Mouse (Mus musculus): ENCODE data around the gene Hpn. TPM values are rescaled to one million over a fixed set of nuclear protein-coding genes. Genes with fewer than 3 reads are reported as not detected.

The Hpn gene
- polyA plus RNA-seq, 1 experiment from 2014 or later, result 29.0 TPM

DNA sequence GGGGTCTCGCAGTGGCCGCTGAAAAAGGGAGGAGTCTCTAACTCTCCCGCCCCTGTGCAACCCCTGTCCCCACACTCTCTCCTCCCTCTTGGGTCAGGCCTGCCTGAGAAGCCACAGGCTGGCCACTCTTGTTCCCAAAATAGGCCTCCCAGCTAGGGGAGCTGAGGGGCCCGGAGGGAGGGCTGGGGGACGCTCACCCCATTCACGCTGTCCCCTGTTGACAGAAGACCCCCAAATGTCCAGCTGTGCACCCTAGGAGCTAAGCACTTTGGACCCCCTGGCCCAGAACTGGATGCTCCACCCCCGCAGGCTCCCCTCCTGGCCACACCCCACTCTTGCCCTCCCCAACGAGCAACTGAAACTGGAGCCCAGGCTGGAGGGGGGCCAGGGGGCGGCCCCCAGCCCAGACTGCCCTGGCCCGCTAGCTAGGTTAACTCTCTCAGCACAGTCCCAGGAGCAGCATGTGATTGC is 59.7 kb downstream of the Hpn start:
- Histone ChIP-seq H3K9ac (ENCODE audit: low read length) (0 out of 2 replicates have a peak overlapping the region, but pooled peaks have one; percentile 6), H3K4me3 (ENCODE audit: low read depth, low read length) (peak overlapping the region; percentile 28), H3K27me3 (replicated peaks; ENCODE audit: control insufficient read depth, insufficient read depth, low read length) (peaks cover 41% of the 10 kb centered on the region), H3K9me3 (ENCODE audit: control insufficient read depth, low read length) (no peaks in the 10 kb centered on the region), H3K4me1 (replicated peaks; ENCODE audit: control insufficient read depth, insufficient read depth, low read length) (peaks cover 46% of the 10 kb centered on the region), H3K27ac (ENCODE audit: low read depth) (peak overlapping the region; percentile 43), H3K36me3 (ENCODE audit: control insufficient read depth, insufficient read depth, low read length) (no peaks in the 10 kb centered on the region), H3K4me2 (ENCODE audit: low read length) (peak overlapping the region; percentile 45)
- WGBS, result 9% methylated on average over 10 of the region's 10 CpGs
- DNase-seq (ENCODE audit: low spot score) (peak; percentile 74), ATAC-seq (replicated peaks; ENCODE audit: low FRiP score, low TSS enrichment, low read depth) (peak; percentile 65)

DNA sequence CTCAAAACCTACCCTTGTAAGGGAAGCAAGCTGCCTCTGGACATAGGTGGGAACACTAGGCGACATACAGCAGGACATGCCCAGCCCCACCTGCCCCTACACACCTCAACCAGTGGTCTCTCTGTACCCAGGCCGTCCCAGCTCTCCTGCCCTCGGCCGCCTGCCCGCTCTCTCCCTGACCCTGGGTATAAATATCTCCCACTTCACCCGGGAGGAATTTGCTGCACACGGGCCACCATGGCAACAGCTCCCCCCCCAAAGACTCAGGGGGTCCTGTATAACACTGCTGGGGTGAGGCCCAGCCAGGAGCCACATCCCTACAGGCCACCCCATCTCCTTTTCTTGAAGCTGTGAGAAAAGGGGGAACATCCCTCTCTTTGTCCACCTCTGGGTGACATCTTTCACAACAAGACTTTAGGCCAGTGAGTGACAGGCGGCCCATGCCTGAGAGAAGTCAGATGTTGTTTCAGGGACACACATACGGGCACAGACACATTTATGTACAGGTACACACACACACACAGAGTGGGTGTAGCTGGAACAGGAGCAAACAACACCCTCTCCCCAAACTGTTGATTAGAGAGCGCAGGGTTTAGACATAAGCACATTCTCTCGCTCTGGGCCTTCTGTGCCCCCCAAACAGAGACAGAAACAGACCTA is 60.3 kb downstream of the Hpn start:
- Histone ChIP-seq H3K4me1 (replicated peaks; ENCODE audit: control insufficient read depth, insufficient read depth, low read length) (peaks cover 51% of the 10 kb centered on the region), H3K9ac (ENCODE audit: low read length) (0 out of 2 replicates have a peak overlapping the region, but pooled peaks have one; percentile 6), H3K27me3 (replicated peaks; ENCODE audit: control insufficient read depth, insufficient read depth, low read length) (peaks cover 46% of the 10 kb centered on the region), H3K4me2 (ENCODE audit: low read length) (peak overlapping the region; percentile 45), H3K36me3 (ENCODE audit: control insufficient read depth, insufficient read depth, low read length) (no peaks in the 10 kb centered on the region), H3K9me3 (ENCODE audit: control insufficient read depth, low read length) (no peaks in the 10 kb centered on the region), H3K4me3 (ENCODE audit: low read depth, low read length) (peak overlapping the region; percentile 28), H3K27ac (ENCODE audit: low read depth) (peak overlapping the region; percentile 43; the same call in 1 of the 2 replicates)
- ATAC-seq (replicated peaks; ENCODE audit: low FRiP score, low TSS enrichment, low read depth) (no peak), DNase-seq (ENCODE audit: low spot score) (no peak)
- WGBS, result 40% methylated on average over 11 of the region's 11 CpGs

DNA sequence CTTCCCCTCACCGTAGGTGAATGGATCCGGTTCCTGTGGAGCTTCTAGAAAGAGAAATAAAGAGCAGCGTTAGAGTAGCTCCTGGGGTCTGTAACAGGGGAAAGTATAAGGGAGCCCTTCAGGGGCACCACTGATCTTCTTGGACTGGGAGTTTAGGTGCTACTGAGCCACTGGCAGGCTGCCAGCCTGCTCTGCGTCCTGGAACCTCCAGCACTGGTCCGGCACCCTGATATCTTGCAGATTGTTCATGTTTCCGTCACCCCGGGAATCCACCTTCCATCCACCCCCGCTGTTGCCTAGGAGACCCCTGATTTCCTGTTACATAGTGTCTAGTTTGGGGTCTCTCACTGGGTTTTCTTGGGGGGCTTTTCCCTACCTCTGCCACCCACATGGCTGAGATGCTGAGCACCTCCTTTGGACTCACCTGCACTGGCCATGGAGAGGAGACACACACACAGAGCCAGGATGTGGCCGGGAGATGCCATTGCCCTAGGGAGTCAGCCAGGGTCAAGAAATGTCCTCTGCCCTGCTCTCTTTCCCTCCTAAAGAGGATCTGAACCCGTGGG is 61.1 kb downstream of the Hpn start:
- H3K4me2 ChIP-seq (ENCODE audit: low read length), result peak overlapping the region; percentile 45; the same call in 1 of the 2 replicates
- no peak overlapping the region for H3K9ac ChIP-seq (ENCODE audit: low read length)
- peaks cover 52% of the 10 kb centered on the region for H3K27me3 ChIP-seq (replicated peaks; ENCODE audit: control insufficient read depth, insufficient read depth, low read length)
- no peak overlapping the region for H3K27ac ChIP-seq (ENCODE audit: low read depth)
- no peaks in the 10 kb centered on the region for H3K9me3 ChIP-seq (ENCODE audit: control insufficient read depth, low read length)
- peaks cover 56% of the 10 kb centered on the region for H3K4me1 ChIP-seq (replicated peaks; ENCODE audit: control insufficient read depth, insufficient read depth, low read length)
- DNase-seq (ENCODE audit: low spot score) (no peak), ATAC-seq (replicated peaks; ENCODE audit: low FRiP score, low TSS enrichment, low read depth) (no peak)
- 27% methylated on average over 10 of the region's 10 CpGs for WGBS
- H3K36me3 ChIP-seq (ENCODE audit: control insufficient read depth, insufficient read depth, low read length), result no peaks in the 10 kb centered on the region
- H3K4me3 ChIP-seq (ENCODE audit: low read depth, low read length), result no peak overlapping the region

DNA sequence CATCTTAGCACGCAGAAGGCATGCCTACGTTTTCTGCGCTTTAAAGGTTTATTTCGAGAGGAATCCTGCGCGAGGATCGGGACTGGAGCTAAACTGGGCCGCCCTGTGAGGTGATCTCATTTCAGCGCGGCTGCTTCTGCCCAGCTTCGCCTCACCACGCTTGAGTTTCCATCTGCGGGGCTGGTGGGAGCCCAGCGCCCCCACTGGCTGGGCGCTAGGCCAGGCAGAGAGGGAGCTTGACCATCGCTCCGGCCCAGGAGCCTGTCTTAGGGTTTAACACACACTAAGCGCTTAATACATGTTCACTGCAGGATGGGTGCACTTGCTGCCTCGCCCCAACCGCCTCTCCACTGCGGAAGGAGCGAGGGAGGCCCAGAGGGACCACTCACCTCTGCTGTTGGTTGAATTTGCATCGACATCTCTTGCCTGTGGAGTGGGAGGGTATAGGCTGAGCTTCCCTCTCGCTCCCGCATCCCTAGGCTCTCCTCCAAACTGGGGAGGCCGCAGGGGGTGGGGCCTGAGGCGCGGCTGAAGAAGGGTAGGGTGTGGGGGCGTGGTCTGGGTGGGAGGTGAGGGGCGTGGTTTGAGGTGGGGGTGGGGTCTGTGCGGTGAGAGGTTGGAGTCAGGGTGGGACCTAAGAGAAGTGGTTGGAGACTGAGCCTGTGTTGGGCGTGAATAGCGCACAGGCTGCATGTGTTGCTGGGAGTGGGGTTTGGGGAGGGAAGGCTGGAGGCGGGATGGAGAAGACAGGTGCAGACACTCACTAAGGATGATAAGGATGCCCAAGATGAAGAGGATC is 62.3 kb downstream of the Hpn start:
- DNase-seq (ENCODE audit: low spot score) (peak; percentile 72), ATAC-seq (replicated peaks; ENCODE audit: low FRiP score, low TSS enrichment, low read depth) (peak; percentile 40)
- Histone ChIP-seq H3K9ac (ENCODE audit: low read length) (no peak overlapping the region), H3K4me2 (ENCODE audit: low read length) (peak overlapping the region; percentile 41), H3K9me3 (ENCODE audit: control insufficient read depth, low read length) (no peaks in the 10 kb centered on the region), H3K4me3 (ENCODE audit: low read depth, low read length) (peak overlapping the region; percentile 10; the same call in 1 of the 2 replicates), H3K4me1 (replicated peaks; ENCODE audit: control insufficient read depth, insufficient read depth, low read length) (peaks cover 56% of the 10 kb centered on the region), H3K36me3 (ENCODE audit: control insufficient read depth, insufficient read depth, low read length) (no peaks in the 10 kb centered on the region), H3K27me3 (replicated peaks; ENCODE audit: control insufficient read depth, insufficient read depth, low read length) (peaks cover 56% of the 10 kb centered on the region), H3K27ac (ENCODE audit: low read depth) (no peak overlapping the region)
- WGBS, result 3% methylated on average over 34 of the region's 34 CpGs

DNA sequence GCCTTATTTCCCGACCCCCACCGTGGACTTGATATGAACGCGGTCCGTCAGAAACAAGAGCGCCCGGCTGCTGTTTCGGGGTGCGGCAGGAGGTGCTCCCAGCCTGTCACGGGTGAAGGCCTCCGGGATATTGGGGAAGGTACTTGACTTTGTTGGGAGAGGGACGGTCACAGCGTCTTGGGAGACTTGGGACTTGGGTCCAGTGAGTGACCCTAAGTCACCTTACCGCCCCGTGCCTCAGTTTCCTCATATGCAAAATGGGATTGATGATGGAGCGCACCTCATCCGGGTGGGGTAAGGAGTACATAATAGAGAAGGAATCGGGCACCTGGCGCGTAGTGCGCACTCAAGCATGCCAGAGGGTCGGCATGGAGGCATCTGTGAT is 62.8 kb downstream of the Hpn start:
- 6% methylated on average over 22 of the region's 22 CpGs for WGBS
- Histone ChIP-seq H3K4me3 (ENCODE audit: low read depth, low read length) (peak overlapping the region; percentile 10; the same call in 1 of the 2 replicates), H3K27me3 (replicated peaks; ENCODE audit: control insufficient read depth, insufficient read depth, low read length) (peaks cover 56% of the 10 kb centered on the region), H3K9me3 (ENCODE audit: control insufficient read depth, low read length) (no peaks in the 10 kb centered on the region), H3K4me1 (replicated peaks; ENCODE audit: control insufficient read depth, insufficient read depth, low read length) (peaks cover 56% of the 10 kb centered on the region), H3K4me2 (ENCODE audit: low read length) (peak overlapping the region; percentile 41), H3K27ac (ENCODE audit: low read depth) (no peak overlapping the region), H3K9ac (ENCODE audit: low read length) (no peak overlapping the region), H3K36me3 (ENCODE audit: control insufficient read depth, insufficient read depth, low read length) (no peaks in the 10 kb centered on the region)
- ATAC-seq (replicated peaks; ENCODE audit: low FRiP score, low TSS enrichment, low read depth), result no peak
- DNase-seq (ENCODE audit: low spot score), result no peak

DNA sequence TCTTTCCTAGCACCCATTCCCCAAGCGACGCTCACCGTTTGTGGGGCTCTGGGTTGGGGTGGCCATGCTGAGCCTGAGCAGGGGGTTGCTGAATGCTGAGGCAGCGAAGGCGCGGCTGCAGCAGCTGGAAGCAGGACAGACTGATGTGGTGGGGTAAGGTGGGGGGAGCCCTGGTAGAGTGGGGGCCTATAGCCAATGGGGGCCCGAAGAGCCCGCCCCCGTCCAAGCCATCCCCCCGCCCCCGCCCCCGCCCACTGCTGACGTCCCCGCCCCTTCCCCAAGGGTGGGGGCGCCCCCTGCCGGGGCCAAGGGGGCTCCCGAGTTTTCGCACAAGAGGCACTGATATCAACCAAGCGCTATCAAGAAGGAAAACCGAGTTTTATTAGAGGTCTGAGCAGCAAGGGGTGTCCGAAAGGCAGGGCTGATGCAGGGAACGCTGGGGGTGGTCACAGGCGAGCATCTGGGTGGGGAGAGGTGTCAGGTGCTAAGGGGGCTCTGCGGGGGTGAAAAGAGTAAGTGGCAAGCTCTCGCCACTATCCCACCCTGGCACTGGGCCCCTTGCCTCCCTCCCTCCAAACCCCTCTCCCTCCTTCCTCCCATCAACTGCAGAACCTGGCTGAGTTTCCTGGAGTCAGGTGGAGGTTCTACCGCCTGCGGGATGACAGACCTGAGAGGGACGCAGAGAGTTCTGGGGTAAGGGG is 63.6 kb downstream of the Hpn start, which contains the start of gene Fxyd7:
TSS of gene Fxyd7 (minus strand) at position 147 of the 701 bp plus-strand sequence.
- Histone ChIP-seq H3K4me3 (ENCODE audit: low read depth, low read length) (peak within 1 kb of the TSS; percentile 16; the same call in 1 of the 2 replicates), H3K27ac (ENCODE audit: low read depth) (no peak within 1 kb of the TSS), H3K9ac (ENCODE audit: low read length) (0 out of 2 replicates have a peak within 1 kb of the TSS, but pooled peaks have one; percentile 8), H3K36me3 (ENCODE audit: control insufficient read depth, insufficient read depth, low read length) (no peaks in the 10 kb centered on the region), H3K9me3 (ENCODE audit: control insufficient read depth, low read length) (no peaks in the 10 kb centered on the region), H3K27me3 (replicated peaks; ENCODE audit: control insufficient read depth, insufficient read depth, low read length) (peaks cover 56% of the 10 kb centered on the region), H3K4me1 (replicated peaks; ENCODE audit: control insufficient read depth, insufficient read depth, low read length) (peaks cover 56% of the 10 kb centered on the region), H3K4me2 (ENCODE audit: low read length) (peak within 1 kb of the TSS; percentile 41)
- no peak for ATAC-seq (replicated peaks; ENCODE audit: low FRiP score, low TSS enrichment, low read depth)
- DNase-seq (ENCODE audit: low spot score), result no peak
- 2% methylated on average over 27 of the region's 28 CpGs for WGBS

DNA sequence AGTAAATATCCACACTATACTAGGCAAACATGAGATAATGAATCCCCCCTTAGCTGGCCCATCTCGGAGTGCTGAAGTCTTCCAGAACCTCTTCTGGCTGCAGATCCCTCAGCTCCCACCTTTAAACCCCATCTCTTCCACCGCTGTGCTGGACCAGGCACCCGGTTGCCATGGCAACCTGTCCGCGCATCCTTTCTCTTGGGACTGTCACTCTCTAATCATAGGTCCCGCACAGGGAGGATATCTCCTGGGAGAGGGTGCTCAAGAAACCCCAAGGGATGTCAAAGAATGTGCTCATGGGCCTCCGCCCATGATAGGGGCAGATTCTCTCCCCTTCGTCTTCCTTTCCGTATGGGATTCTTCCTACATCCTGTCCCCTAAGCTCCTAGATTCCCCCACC is 64.2 kb downstream of the Hpn start:
- Histone ChIP-seq H3K36me3 (ENCODE audit: control insufficient read depth, insufficient read depth, low read length) (no peaks in the 10 kb centered on the region), H3K4me3 (ENCODE audit: low read depth, low read length) (peak overlapping the region; percentile 16; the same call in 1 of the 2 replicates), H3K4me1 (replicated peaks; ENCODE audit: control insufficient read depth, insufficient read depth, low read length) (peaks cover 55% of the 10 kb centered on the region), H3K4me2 (ENCODE audit: low read length) (peak overlapping the region; percentile 41), H3K27me3 (replicated peaks; ENCODE audit: control insufficient read depth, insufficient read depth, low read length) (peaks cover 56% of the 10 kb centered on the region), H3K9ac (ENCODE audit: low read length) (0 out of 2 replicates have a peak overlapping the region, but pooled peaks have one; percentile 8), H3K27ac (ENCODE audit: low read depth) (no peak overlapping the region), H3K9me3 (ENCODE audit: control insufficient read depth, low read length) (no peaks in the 10 kb centered on the region)
- ATAC-seq (replicated peaks; ENCODE audit: low FRiP score, low TSS enrichment, low read depth) (no peak), DNase-seq (ENCODE audit: low spot score) (no peak)
- WGBS, result 7% methylated on average over 9 of the region's 9 CpGs

DNA sequence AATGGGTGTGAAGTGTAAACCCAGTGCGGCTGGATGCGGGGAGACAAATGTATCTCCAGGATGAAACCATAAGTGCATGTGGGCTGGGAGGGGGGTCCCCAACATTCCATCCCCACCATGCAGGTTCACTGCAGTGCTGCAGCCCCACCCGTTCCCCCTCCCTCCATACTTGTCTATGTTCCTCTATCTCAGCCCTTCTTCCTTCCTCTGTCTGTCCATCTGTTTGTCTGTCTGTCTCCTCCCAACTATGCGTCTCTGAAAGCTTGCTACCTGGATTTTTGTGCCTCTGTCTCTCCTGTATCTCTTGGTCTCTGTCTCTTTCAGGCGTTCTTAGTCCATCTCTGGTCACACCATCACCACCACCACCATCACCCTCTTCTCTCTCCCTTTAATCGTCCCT is 64.6 kb downstream of the Hpn start:
- peaks cover 56% of the 10 kb centered on the region for H3K27me3 ChIP-seq (replicated peaks; ENCODE audit: control insufficient read depth, insufficient read depth, low read length)
- H3K9ac ChIP-seq (ENCODE audit: low read length), result 0 out of 2 replicates have a peak overlapping the region, but pooled peaks have one; percentile 8
- DNase-seq (ENCODE audit: low spot score), result no peak
- under 1% methylated on average over 6 of the region's 6 CpGs for WGBS
- H3K4me1 ChIP-seq (replicated peaks; ENCODE audit: control insufficient read depth, insufficient read depth, low read length), result peaks cover 52% of the 10 kb centered on the region
- no peak for ATAC-seq (replicated peaks; ENCODE audit: low FRiP score, low TSS enrichment, low read depth)
- no peaks in the 10 kb centered on the region for H3K36me3 ChIP-seq (ENCODE audit: control insufficient read depth, insufficient read depth, low read length)
- H3K27ac ChIP-seq (ENCODE audit: low read depth), result no peak overlapping the region
- peak overlapping the region; percentile 41 for H3K4me2 ChIP-seq (ENCODE audit: low read length)
- no peaks in the 10 kb centered on the region for H3K9me3 ChIP-seq (ENCODE audit: control insufficient read depth, low read length)
- H3K4me3 ChIP-seq (ENCODE audit: low read depth, low read length), result 0 out of 2 replicates have a peak overlapping the region, but pooled peaks have one; percentile 16
